Mouse (Mus musculus): ENCODE results near the gene Gm45213. TPM values are rescaled to one million over a fixed set of nuclear protein-coding genes. Genes with fewer than 3 reads are reported as not detected.
"Not testable (repeated sequence)": the region's sequence is repeated elsewhere in the genome, so short reads cannot be mapped to it uniquely, and the experiment has no call there.

Gm45213 gene
- total RNA-seq, 1 experiment from 2014 or later: not detected

- ATAC-seq (replicated peaks; ENCODE audit: low read depth, poor library complexity, severe bottlenecking): no peak
Observed at GRCm38 (mm10) chr7:66047975-66048374, 4.6 kb downstream of the Gm45213 start.

GRCm38 (mm10) chr7:66048446-66049230, 5.2 kb downstream of the Gm45213 start:
- ATAC-seq (replicated peaks; ENCODE audit: low read depth, poor library complexity, severe bottlenecking): no peak

DNA sequence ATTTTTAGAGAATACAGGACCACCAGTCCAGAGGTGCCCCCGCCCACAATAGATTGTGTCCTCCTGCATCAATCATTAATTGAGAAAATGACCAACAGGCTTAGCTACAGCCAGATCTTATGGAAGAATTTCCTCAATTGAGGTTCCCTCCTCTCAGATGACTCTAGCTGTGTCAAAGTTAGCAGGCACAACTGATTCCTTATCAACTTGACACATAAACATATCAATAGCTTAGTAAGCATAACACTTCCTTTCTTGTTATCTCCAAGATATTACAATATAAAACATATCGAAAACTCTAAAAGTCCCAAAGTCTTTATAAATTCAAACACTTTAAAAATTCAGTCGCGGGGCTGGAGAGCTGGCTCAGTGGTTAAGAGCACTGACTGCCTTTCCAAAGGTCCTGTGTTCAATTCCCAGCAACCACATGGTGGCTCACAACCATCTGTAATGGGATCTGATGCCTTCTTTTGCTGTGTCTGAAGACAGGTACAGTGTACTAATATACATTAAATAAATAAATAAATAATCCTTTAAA, 10.6 kb downstream of the Gm45213 start:
- no peak for ATAC-seq (replicated peaks; ENCODE audit: low read depth, poor library complexity, severe bottlenecking)

- ATAC-seq (replicated peaks; ENCODE audit: low read depth, poor library complexity, severe bottlenecking): not testable (repeated sequence)
Observed at GRCm38 (mm10) chr7:66055356-66055755, 12.0 kb downstream of the Gm45213 start.

DNA sequence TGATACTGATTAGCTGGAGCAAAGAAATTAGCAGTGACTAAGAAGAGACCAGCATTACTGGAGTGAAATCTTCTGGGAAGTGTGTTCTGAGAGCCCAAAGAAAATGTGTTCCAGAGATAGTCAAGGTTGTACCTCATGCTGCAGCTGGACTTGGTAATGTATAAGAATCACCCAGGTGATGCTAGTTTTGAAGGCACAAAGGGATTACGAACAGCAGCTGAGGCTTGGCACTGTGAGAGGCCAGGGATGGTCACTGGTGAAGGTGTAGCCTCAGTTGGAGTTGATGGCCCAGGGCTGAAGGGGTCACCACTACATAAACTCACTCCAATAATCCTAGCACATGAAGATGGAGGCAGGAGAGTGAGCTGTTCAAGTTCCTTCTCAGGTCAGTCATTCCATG, 15.3 kb downstream of the Gm45213 start, which contains the start of gene Snrpa1:
Gene Snrpa1 (plus strand): TSS at position 301 of the 400 bp plus-strand sequence.
- ATAC-seq (replicated peaks; ENCODE audit: low read depth, poor library complexity, severe bottlenecking): no peak

DNA sequence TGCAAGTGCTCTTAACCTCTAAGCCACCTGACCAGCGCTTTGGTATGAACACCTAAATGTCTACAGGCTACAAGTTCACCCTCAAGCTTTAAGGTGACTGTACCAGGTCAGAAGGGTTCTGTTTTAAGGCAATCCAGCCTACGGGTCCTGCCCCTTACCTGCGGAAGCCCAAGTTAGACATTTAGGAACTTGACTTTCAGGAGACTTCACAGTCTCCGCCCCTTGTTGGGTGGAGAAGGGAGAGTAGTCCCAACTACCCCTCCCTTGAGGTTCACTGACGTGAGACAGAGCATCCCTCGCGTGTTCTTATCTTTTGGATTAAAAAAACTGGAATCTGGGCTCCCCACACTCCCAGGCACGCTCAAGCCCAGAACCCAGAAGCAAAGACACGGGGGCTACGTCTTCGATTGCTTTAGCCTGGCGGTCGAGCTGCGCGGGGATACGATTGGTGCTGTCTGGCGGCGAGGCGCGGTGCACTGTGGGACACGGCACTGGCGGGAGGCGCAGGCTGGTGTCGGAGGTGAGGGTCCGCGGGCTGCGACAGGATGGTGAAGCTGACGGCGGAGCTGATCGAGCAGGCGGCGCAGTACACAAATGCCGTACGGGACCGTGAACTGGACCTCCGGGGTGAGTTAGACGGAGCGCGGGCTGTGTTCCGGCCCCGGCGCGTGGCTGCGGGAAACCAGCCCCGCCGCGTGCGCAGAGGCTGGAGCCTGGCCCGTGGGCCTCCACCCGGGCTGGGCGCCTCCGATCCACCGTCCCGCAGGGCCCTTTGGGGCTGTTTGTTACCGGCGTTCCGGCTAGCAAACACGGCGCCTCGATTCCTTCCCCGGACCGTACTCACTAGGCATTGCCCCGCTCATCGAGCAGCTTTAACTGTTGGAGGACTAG, 16.9 kb downstream of the Gm45213 start:
- ATAC-seq (replicated peaks; ENCODE audit: low read depth, poor library complexity, severe bottlenecking): peak; percentile 98

DNA sequence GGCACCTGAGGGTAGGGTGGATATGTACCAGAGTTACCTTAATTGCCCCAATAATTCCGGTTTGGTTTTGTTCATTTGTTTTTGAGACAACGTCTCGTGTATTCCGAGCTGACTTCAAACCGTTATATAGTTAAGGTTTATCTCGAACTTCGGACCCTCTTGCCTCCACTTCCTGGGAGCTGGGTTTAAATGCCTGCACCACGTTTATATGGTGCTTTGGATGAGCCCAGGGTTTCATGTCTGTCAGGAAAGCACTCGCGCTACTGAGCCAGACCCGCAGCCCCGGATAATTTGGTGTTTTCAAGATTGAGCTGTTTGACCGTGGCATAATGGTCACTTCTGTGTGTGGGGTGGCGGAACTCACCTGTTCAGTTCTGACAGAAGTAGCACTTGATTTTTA, 17.7 kb downstream of the Gm45213 start:
- no peak for ATAC-seq (replicated peaks; ENCODE audit: low read depth, poor library complexity, severe bottlenecking)

DNA sequence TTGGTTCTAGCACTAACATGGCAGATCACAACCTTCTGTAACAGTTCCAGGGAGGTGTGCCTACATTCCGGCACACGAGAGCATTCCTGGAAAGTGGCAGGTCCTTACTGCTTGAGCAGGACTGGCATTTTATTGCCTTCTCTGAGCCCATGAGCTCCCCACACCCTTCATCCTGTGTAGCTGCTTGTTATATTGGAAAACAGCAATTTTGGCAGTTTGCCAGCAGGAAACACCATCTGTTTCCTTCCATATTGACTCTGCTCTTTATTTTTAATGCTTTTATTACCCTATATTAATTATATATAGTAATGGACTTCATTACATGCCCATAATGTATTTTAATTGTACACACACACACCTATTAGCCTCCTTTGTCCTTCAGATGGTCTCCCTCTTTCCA, 33.0 kb downstream of the Gm45213 start:
- no peak for ATAC-seq (replicated peaks; ENCODE audit: low read depth, poor library complexity, severe bottlenecking)

DNA sequence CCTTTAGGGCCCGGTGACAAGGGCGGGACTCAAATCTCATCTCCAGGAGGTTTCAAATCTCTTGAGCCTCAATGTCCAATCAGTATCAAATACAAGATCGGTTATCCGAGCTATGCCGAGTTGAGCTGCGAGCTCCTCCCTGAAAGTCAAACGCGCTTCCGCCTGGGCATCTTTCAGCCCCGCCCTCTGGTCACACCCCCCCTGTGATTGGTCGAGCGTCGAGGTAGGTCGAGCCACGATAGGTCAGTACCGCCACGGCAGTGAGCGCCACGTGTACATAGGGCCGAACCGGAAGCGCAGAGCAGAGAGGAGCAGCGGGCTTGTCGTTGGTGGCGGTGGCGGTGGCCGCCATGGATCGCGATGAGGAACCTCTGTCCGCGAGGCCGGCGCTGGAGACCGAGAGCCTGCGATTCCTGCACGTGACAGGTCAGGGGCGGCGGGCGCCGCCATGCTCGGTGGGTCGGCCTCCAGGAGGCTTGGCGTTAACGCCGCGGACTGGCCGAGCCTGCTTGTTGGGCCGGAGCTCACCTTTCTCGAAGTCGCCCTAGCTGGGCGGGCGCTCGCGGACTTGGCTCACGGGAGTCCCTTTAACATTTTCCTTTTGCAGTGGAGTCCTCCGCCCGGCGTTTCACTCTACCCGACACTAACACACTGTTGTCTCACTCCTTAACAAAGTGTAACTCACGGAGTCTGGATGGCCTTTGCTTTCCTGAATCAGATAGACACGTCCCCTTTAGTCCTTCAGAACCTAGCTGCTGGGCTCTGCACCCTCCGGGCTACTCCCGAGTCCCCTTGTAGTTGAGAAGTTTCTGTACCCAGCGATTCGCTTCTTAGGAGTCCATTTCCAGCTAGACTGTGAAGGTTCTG, 36.2 kb downstream of the Gm45213 start, which contains the start of gene Selenos:
Gene Selenos (plus strand): TSS at position 286 of the 867 bp plus-strand sequence.
- ATAC-seq (replicated peaks; ENCODE audit: low read depth, poor library complexity, severe bottlenecking): peak; percentile 98

- ATAC-seq (replicated peaks; ENCODE audit: low read depth, poor library complexity, severe bottlenecking): peak; percentile 27; the same call in 1 of the 2 replicates
Observed at GRCm38 (mm10) chr7:66080231-66080613, 36.8 kb downstream of the Gm45213 start.

DNA sequence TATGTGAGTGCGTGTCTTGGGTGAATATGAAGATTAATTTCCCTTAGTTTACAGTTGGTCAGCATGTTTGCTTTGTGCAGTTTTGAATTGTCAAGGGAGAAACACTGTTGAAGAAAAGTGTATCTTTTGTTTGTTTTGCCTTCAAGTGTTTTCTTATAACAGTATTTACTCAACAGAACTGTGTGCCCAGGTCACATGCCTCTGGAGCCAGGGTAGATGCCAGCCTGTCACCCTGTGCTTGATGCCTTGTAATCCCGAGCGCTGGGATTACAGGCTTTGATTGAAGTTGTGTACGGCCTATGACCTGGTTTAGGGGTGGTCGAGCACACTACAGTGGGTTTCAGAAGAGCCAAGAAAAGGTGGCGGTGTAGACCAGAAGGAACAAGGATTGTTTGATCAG, 40.4 kb downstream of the Gm45213 start:
- no peak for ATAC-seq (replicated peaks; ENCODE audit: low read depth, poor library complexity, severe bottlenecking)

GRCm38 (mm10) chr7:66084546-66084945, 41.1 kb downstream of the Gm45213 start:
- no peak for ATAC-seq (replicated peaks; ENCODE audit: low read depth, poor library complexity, severe bottlenecking)

DNA sequence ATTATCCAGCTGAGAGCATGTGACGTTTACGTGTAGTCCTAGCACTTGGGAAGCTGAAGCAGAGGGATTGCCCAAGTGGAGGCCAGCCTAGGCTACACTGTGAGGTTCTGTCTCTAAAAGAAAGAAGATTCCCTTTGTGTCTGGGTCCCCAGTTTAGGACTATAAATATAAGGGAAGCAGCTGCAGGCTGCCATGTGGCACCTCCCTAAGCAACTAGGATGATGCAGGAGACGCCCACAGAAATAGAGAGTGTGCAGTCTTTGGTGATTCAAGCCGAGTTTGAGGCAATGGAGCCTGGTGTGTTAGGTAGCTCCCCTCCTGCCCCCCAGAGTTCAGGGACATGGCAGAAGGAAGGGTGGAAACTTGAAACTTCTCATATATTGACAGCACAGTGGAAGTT, 44.2 kb downstream of the Gm45213 start:
- ATAC-seq (replicated peaks; ENCODE audit: low read depth, poor library complexity, severe bottlenecking): no peak

- no peak for ATAC-seq (replicated peaks; ENCODE audit: low read depth, poor library complexity, severe bottlenecking)
Observed at GRCm38 (mm10) chr7:66088077-66088476, 44.7 kb downstream of the Gm45213 start.

- ATAC-seq (replicated peaks; ENCODE audit: low read depth, poor library complexity, severe bottlenecking): no peak
Observed at GRCm38 (mm10) chr7:66090676-66091190, 47.3 kb downstream of the Gm45213 start.

DNA sequence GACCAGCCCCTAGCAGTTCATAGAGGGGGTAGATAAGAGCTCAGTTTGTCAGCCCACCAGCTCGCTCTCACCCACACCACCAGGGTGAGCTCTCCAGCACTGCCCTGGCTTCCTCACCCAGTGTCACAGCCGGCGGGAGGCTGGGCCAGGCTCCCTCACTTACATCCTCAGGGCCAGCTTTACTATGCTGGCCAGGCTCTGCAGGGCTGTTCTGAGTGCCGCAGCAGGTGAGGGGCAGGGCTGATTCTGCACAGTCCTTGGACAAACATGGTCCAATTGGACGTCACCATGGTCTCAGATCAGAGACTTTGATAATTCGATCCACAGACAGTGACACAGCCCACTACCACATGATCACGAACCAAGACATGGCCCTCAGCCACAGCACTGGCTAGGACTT, 48.2 kb downstream of the Gm45213 start:
- no peak for ATAC-seq (replicated peaks; ENCODE audit: low read depth, poor library complexity, severe bottlenecking)

DNA sequence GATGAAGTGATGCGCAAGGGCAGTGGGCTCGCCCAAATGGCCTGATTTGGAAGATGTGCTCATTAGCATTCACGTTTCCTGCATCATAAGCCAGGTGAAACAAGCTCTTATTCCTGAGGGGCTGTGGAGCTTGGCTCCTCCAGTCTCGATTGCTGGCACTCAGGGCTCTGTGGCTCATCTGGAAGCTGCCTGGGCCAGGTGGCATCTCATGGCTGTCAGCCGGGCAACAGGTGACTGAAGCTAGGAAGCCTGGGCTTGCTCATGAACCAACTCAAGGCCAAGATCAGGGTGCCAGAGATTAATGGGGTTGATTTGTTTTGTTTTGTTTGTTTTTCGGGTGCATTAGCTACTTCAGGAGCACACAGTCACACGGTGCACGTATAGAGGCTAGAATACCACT, 49.3 kb downstream of the Gm45213 start:
- no peak for ATAC-seq (replicated peaks; ENCODE audit: low read depth, poor library complexity, severe bottlenecking)

DNA sequence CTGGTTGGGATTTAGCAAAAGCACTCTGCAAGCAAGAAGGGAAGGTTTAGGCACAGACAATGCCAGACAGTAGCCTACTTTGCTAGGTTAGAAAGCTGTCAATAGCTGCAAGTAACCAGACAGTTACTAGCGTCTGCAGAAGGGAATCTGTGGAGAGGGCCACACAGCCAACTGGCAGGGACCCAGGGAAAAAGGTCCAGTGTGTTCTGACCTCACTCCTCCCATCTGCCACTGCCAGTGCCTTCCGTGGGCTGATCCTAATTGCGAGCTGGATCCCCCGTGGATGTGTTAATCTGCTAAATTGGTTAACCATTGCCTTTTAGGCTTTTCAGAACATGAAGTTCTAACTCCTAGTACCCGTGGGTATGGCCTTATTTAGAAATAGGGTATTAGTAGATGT, 50.7 kb downstream of the Gm45213 start:
- ATAC-seq (replicated peaks; ENCODE audit: low read depth, poor library complexity, severe bottlenecking): no peak

- no peak for ATAC-seq (replicated peaks; ENCODE audit: low read depth, poor library complexity, severe bottlenecking)
Observed at GRCm38 (mm10) chr7:66098803-66099202, 55.4 kb downstream of the Gm45213 start.

GRCm38 (mm10) chr7:66101866-66102265, 58.5 kb downstream of the Gm45213 start:
- ATAC-seq (replicated peaks; ENCODE audit: low read depth, poor library complexity, severe bottlenecking): peak; percentile 63; the same call in 1 of the 2 replicates
